Mouse (Mus musculus) stomach, embryonic 14.5 days (tissue): ENCODE data around the gene Ppp1r3d. TPM values are rescaled to one million over a fixed set of nuclear protein-coding genes. Genes with fewer than 3 reads are reported as not detected.

ENCODE experiments used
- ATAC-seq: fragments of 200-750 bp; cut with Nextera tagmentation; 2 replicates; pipeline ENCODE4 v1.8.0; 2017; ENCODE audit warnings: low read depth, moderate TSS enrichment; ENCODE audit not compliant: insufficient number of reproducible peaks, insufficient read depth, low FRiP score
- H3K27ac ChIP-seq: fragments of 300-500 bp; sonication (generic); 2 replicates; pipeline ENCODE4 v1.5.1; 2014; ENCODE audit warnings: mild to moderate bottlenecking, low read length, moderate library complexity, mixed read lengths
- H3K27me3 ChIP-seq: fragments of 300-500 bp; sonication (generic); 2 replicates; pipeline ENCODE4 v1.6.1; 2014; ENCODE audit warnings: low read length, control low read depth, mixed read lengths; ENCODE audit not compliant: control insufficient read depth, insufficient read depth
- H3K36me3 ChIP-seq: fragments of 300-500 bp; sonication (generic); 2 replicates; pipeline ENCODE4 v1.6.1; 2014; ENCODE audit warnings: mild to moderate bottlenecking, control low read depth, low read length, moderate library complexity, mixed read lengths; ENCODE audit not compliant: control insufficient read depth, insufficient read depth
- H3K4me1 ChIP-seq: fragments of 300-500 bp; sonication (generic); 2 replicates; pipeline ENCODE4 v1.6.1; 2014; ENCODE audit warnings: low read length, control low read depth, mixed read lengths; ENCODE audit not compliant: control insufficient read depth, insufficient read depth
- H3K4me2 ChIP-seq: fragments of 300-500 bp; sonication (generic); replicated peaks from 2 replicates; pipeline ENCODE4 v1.6.1; 2014; ENCODE audit warnings: low read depth, low read length, control low read depth
- H3K4me3 ChIP-seq: fragments of 300-500 bp; sonication (generic); 2 replicates; pipeline ENCODE4 v1.5.1; 2014; ENCODE audit warnings: low read depth, low read length, control low read depth
- H3K9ac ChIP-seq: fragments of 300-500 bp; sonication (generic); replicated peaks from 2 replicates; pipeline ENCODE4 v1.6.1; 2014; ENCODE audit warnings: low read depth, mild to moderate bottlenecking, control low read depth, low read length, moderate library complexity, mixed read lengths
- H3K9me3 ChIP-seq: fragments of 300-500 bp; sonication (generic); 2 replicates; pipeline ENCODE4 v1.6.1; 2016; ENCODE audit warnings: low read depth, low read length, control low read depth; ENCODE audit not compliant: control insufficient read depth
- WGBS: fragments of 180-500 bp; shearing (Covaris S2); extraction: QIAGEN DNeasy Blood & Tissue Kit; methylation state at CpG from one replicate; pipeline ENCODE4 v1.1.7; 2014; 5-methylcytosine and 5-hydroxymethylcytosine counted together
- polyA plus RNA-seq: library from polyadenylated mRNA; unstranded; fragments of >200 nt; fragmentation: Nextera tagmentation; extraction: Ambion mirVana; gene quantifications from 2 replicates; pipeline ENCODE4 v1.2.1, GENCODE M21; 2014

Gene Ppp1r3d
- 3.4 and 4.3 TPM in 2 replicates for polyA plus RNA-seq

DNA sequence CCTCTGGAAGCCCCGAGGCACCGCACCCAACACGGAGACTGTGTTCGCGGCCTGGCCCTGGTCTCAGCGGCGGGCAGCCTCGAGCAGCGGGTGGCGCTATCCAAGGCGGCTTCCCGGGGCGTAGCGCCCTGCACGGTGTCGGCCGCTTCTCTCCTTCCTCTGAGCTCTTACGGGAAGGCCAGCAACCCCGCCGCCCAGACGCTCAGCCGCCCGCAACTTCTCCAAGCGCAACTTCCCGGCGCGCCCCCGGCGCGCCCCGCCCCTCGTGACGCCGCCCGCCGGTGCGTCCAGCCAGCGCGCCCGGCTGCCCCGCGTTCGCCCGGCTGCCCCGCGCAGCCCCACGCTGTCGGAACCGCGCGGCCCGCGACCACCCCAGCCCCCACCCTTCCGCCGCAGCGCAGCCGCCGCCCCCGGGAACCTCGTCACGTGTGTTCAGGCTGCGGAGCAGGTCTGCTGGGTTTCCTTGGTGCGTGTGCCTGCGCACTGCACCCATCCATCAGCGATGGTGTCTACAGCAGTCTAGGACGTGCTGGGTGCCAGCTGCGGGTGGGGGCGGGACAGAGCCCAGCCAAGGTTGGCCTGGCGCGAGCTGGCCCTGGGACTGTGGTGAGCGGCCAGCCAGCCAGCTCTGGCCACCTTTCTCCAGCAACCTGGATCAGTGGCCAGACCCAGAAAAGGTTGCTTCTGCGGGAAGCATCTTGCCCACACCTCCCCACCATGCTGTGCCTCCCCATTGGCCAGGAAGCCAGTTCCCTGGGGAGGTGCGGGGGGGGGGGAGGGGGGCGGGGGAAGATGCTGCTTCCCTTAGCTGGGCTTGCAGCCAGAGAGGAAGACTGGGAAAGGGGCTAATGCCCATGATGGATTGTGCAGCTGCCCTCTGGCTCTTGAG, at the start of gene Ppp1r3d, which contains the start of gene Fam217b:
Gene Ppp1r3d (minus strand): TSS at position 212 of the 889 bp plus-strand sequence.
Gene Fam217b (plus strand): TSS at position 264 of the 889 bp plus-strand sequence.
- Histone ChIP-seq H3K9ac (peak within 1 kb of the TSS; percentile 60), H3K9me3 (no peaks in the 10 kb centered on the region), H3K27ac (peak within 1 kb of the TSS; percentile 58), H3K4me2 (peak within 1 kb of the TSS; percentile 96), H3K4me3 (peak within 1 kb of the TSS; percentile 67), H3K4me1 (peaks cover 20% of the 10 kb centered on the region), H3K27me3 (no peaks in the 10 kb centered on the region), H3K36me3 (peaks cover 4% of the 10 kb centered on the region; the same call in 1 of the 2 replicates)
- under 1% methylated on average over 71 of the region's 74 CpGs for WGBS
- peak; percentile 82 for ATAC-seq

DNA sequence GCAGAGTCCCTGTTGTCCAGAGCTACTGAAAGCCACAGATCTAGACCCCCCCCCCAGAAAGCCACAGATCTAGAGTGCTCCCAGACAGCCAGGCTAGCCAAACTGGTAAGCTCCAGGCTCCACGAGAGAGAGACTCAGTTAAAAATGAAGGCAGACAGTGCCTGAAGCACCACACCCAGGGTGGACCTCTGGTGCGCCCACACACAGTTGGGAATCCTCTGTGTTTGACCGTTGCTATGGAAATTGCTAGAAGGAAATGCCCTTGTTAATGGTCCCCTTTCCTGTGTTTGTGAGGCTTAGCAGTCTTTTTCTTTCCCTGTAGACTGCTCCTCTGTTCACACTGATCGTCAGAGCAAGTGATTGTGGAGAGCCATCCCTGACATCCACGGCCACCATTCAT, 46.1 kb upstream of the Ppp1r3d start:
- peaks cover 4% of the 10 kb centered on the region for H3K4me1 ChIP-seq
- H3K9me3 ChIP-seq = no peaks in the 10 kb centered on the region
- H3K9ac ChIP-seq = no peak overlapping the region
- peak; percentile 53; the same call in 1 of the 2 replicates for ATAC-seq
- no peak overlapping the region for H3K4me3 ChIP-seq
- no peak overlapping the region for H3K4me2 ChIP-seq
- H3K36me3 ChIP-seq = no peaks in the 10 kb centered on the region
- no peak overlapping the region for H3K27ac ChIP-seq
- H3K27me3 ChIP-seq = no peaks in the 10 kb centered on the region
- 53% methylated on average over 5 of the region's 5 CpGs for WGBS

DNA sequence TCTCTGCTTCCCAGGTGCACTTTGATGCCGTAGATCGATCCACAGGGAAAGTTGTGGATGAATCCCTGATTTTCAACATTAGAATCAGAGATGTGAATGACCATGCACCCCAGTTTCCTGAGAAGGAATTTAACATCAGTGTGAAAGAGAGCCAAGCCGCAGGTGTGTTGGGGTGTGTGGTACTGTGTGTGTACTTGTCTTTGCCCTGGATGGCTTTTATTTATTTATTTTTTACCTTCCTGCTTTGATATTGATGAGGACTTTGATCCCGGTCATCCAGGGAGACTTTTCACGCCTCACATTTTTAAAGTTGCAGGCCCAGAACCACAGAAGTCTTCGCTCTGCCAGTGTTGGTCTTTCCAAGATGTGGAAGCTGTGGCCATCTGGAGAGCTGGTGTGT, 43.1 kb upstream of the Ppp1r3d start:
- no peaks in the 10 kb centered on the region for H3K9me3 ChIP-seq
- H3K4me1 ChIP-seq = peaks cover 5% of the 10 kb centered on the region
- no peak overlapping the region for H3K9ac ChIP-seq
- no peak for ATAC-seq
- no peaks in the 10 kb centered on the region for H3K27me3 ChIP-seq
- 86% methylated on average over 6 of the region's 6 CpGs for WGBS
- H3K4me2 ChIP-seq = no peak overlapping the region
- no peaks in the 10 kb centered on the region for H3K36me3 ChIP-seq
- H3K27ac ChIP-seq = no peak overlapping the region
- H3K4me3 ChIP-seq = no peak overlapping the region

DNA sequence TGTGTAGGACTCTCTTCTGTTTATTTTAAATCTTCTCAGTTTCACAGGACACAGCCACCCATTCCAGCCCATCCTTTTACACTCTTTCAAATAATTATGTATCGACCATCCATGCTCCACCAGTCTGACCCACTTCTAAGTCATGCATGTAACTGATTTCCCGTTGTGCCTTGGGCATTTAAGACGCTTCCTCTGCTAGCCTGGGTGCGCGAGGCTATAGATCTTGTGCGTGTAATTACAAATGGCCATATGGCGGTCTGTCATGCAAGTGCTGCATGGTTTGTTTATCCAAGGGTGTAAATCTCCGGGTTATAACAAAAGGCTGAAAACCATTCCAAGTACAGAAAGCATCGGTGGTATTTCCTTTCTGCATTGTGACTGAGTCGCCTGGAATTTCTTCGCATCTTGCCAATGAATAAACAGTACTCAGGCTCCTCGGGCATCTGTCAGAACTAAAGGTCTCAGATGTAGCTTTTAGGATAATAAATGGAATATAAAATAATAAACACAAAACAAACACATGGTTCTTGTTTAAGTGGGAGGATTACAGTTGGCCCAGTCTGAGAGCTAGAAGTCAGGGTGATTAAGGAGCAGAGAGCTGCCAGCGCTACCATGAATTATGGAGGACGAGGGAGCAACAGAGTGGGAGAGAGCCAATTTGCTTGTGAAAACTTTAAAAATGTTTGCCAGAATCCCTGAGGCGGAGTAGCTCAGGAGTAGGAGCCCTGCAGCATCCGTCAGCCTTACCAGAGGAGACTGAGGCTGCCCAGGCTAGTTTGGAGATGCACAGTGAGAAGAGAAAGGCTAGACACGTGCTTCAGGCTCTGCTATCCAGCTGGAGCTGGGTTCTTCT, 40.6 kb upstream of the Ppp1r3d start:
- 17% methylated on average over 17 of the region's 17 CpGs for WGBS
- no peaks in the 10 kb centered on the region for H3K9me3 ChIP-seq

GRCm38 (mm10) chr2:178450961-178451360, 36.7 kb upstream of the Ppp1r3d start:
- no peaks in the 10 kb centered on the region for H3K9me3 ChIP-seq
- H3K27me3 ChIP-seq = no peaks in the 10 kb centered on the region
- H3K27ac ChIP-seq = no peak overlapping the region
- H3K4me3 ChIP-seq = no peak overlapping the region
- H3K36me3 ChIP-seq = no peaks in the 10 kb centered on the region
- H3K4me2 ChIP-seq = no peak overlapping the region
- WGBS = 79% methylated on average over 10 of the region's 10 CpGs
- no peak for ATAC-seq
- H3K9ac ChIP-seq = no peak overlapping the region
- H3K4me1 ChIP-seq = peaks cover 5% of the 10 kb centered on the region

More for the DNA sequence above, 40.6 kb upstream of the Ppp1r3d start:
- Histone ChIP-seq H3K27ac (peak overlapping the region; percentile 79), H3K36me3 (no peaks in the 10 kb centered on the region), H3K4me3 (no peak overlapping the region), H3K9ac (no peak overlapping the region), H3K27me3 (no peaks in the 10 kb centered on the region), H3K4me1 (peaks cover 5% of the 10 kb centered on the region), H3K4me2 (0 out of 2 replicates have a peak overlapping the region, but pooled peaks have one; percentile 5)
- ATAC-seq = peak; percentile 80; the same call in 1 of the 2 replicates

GRCm38 (mm10) chr2:178450236-178450635, 36.0 kb upstream of the Ppp1r3d start:
- Histone ChIP-seq H3K4me1 (peaks cover under 1% of the 10 kb centered on the region; the same call in 1 of the 2 replicates), H3K9ac (no peak overlapping the region), H3K36me3 (no peaks in the 10 kb centered on the region), H3K9me3 (no peaks in the 10 kb centered on the region), H3K4me3 (no peak overlapping the region), H3K4me2 (no peak overlapping the region), H3K27ac (no peak overlapping the region), H3K27me3 (no peaks in the 10 kb centered on the region)
- WGBS = 35% methylated on average over 2 of the region's 2 CpGs
- no peak for ATAC-seq

- ATAC-seq = no peak
- Histone ChIP-seq H3K4me1 (no peaks in the 10 kb centered on the region), H3K9ac (no peak overlapping the region), H3K4me3 (no peak overlapping the region), H3K27ac (no peak overlapping the region), H3K4me2 (no peak overlapping the region), H3K36me3 (no peaks in the 10 kb centered on the region), H3K9me3 (no peaks in the 10 kb centered on the region), H3K27me3 (no peaks in the 10 kb centered on the region)
- 80% methylated on average over 4 of the region's 4 CpGs for WGBS
Measured at GRCm38 (mm10) chr2:178449386-178449785, 35.1 kb upstream of the Ppp1r3d start.

- Histone ChIP-seq H3K9me3 (no peaks in the 10 kb centered on the region), H3K27me3 (no peaks in the 10 kb centered on the region), H3K4me1 (no peaks in the 10 kb centered on the region), H3K4me3 (no peak overlapping the region), H3K36me3 (no peaks in the 10 kb centered on the region), H3K4me2 (no peak overlapping the region), H3K9ac (no peak overlapping the region), H3K27ac (no peak overlapping the region)
- no peak for ATAC-seq
- WGBS = 42% methylated on average over 9 of the region's 9 CpGs
Measured at GRCm38 (mm10) chr2:178437311-178437710, 23.0 kb upstream of the Ppp1r3d start.
